Mouse (Mus musculus): ENCODE measurements around the gene Il6ra.

Il6ra gene

DNA sequence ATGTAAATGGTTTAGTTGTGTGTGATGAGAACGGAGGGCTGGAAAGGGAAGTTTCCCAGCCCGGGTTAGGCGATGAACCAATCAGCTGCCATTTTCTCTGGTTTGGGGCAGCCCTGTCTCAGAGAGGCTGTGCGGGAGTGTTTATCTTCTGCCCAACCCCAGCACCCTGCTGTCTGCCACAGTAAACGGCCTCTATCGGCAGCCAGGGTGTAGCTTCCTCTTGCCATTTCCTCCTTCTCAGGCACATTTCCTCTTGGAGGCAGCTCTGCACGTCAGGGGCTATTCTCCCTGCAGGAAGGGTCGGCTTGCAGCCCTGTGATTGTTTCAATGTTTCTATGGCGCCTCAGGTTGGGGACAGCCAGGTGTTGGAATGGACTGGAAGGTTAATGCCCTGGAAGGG lies 69.8 kb downstream of the Il6ra start:
- no peak for DNase-seq

GRCm38 (mm10) chr3:89842258-89842657 lies 70.7 kb downstream of the Il6ra start:
- DNase-seq: peak; percentile 59

DNA sequence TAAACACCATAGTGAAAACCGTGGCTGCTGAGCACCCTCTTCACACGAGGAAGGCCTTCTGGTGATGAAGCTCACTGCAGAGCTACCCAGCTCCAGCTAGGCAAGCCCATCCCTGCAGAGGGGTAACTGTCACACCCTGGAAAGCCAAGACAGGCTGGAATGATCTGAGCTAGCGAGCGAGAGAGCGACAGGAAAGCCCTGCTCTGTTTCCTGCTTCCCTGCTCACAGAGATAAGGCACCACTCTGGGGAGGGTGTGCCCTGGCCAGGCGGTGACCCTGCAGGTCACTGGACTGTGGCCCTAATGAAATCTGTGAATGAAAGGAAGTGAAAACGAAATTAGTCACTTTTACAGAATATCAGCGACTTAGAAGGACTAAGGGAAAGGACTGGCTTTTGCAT lies 77.6 kb downstream of the Il6ra start:
- DNase-seq: no peak

DNA sequence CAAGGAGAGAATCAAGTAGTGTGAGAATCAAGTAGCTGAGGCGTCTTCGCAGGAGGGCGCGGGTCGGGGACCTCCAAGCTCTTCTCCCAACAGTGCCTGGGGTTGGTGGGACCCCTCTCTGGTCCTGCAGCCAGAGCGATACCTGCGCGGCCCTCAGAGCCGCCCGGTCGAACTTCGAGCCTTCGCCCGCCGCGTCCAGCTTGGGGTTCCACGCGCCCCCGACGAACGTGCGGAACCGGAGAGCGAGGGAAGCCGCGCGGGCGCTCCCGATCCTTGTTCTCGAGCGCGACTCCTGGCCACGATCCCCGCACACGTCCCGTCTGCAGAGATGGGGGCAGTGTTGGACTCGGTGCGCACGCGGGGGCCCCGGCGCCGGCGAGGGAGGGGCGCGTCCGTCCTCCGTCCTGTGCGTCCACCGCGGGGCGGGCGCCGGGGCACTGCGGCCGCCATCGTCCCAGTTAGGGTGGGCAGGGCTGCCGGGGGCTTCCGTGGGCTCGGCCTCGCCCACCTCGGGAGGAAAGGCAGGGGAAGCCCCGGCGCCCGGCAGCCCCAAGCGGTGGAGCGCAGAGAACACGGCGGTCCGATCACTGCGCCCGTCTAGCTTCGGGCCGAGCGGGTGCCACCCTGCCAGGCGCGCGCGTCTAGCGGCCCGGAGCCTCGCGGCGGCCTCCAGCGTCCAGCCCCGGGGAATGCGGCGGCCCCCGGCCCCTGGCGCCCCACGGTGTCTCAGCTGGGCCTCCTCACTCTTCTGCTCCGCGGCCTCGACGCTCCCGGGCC lies 82.0 kb downstream of the Il6ra start, which contains the start of gene She:
She (plus strand) TSS at position 556 of the 777 bp plus-strand sequence.
- no peak for DNase-seq

DNA sequence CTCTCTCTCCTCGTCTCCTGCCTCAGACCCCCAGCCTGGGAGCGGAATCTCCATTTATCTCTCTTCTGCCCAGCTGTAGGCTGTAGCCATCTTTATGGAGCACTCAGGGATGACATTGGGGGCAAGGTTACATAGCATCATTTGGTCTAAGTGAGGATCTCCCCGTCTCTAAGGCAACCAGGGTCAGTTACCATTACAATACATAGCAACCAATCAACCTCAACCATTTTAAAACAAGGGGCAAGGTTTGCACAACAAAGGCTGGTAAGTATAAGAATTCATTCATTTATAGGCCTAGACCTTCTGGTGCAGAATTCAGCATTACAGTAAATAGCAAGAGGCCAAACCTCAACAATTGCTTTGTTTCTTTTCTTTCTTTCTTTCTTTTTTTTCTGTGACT lies 86.7 kb downstream of the Il6ra start:
- DNase-seq: no peak

- no peak for DNase-seq
Observed at GRCm38 (mm10) chr3:89823594-89823993, 89.4 kb downstream of the Il6ra start.

DNA sequence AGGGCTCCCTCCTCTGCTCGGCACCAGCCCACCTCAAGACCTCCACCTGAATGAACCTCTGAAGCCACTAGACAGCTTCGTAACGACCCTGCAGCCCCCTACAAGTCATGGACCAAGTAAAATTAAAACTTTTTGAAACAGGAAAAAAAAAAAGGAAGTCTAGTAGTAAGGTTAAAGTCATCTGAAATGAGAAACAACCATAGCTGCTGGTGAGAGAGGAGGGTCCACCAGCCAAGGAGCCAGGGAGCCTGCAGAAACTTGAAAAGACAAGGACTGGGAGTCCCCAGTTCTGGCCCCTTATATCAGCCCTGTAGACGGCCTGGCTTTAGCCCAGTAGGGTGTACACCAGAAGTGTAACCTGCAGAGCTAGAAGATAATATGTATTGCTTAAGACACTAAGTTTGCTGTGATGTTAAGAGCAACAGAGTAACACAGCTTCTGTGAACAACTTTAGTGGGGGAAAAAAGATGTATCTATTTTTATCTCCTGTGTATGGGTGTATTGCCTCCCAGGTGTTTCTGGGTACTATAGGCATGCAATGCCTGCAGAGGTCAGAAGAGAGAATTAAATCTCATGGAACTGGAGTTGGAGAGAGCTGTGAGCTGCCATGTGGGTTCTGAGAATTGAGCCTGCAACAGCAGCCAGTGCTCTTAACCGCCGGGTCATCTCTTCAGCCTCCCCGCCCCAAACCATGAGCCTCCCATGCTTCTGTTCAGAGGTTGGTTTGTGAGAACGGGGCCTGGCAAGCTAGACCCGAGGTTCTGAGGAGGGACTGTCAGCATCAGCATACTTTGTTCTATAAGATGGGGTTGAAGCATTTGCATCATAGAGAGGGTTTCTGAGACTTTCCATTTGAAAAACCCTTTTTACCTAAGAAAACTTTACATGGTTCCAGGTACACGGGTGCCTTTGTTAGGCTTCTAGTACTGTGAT lies 91.2 kb downstream of the Il6ra start:
- no peak for DNase-seq

- no peak for DNase-seq
Observed at GRCm38 (mm10) chr3:89821096-89821513, 91.9 kb downstream of the Il6ra start.

DNA sequence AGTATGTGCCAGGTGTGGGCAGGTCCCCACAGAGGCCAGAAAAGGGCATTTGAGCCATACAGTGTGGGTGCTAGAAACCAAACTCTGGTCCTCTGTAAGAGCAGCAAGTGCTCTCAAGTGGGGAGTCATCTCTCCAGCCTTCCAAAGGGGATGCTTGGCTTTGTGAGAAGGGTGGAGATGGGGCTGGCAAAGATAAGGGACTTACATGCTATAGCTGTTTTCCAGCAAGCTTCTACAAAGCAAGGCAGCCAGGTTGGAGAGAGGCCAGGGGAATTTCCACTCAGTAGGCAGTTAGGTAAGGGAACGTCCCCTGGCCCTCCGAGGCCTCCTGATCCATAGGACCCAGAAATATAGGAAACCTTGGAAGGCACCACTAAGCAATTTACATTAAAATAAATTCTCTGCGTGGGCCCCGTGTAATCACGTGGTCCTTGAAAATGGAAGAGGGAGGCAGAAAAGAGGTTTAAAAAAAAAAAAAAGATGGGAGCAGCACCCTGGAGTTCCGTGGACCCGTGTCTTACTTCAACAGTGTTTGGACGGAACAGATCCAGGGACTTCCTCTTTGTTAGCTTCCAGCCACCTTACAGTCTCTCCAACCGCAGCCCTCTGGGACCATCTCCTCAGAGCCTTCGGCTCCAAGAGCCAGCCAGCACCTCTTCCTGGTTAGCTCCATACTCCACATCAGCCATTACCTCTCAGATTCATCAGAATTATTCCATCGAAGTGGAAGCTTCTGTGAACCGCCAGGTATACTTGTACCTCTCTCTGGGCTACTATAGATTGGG lies 92.5 kb downstream of the Il6ra start:
- no peak for DNase-seq

GRCm38 (mm10) chr3:89819897-89820296 lies 93.1 kb downstream of the Il6ra start:
- no peak for DNase-seq

DNA sequence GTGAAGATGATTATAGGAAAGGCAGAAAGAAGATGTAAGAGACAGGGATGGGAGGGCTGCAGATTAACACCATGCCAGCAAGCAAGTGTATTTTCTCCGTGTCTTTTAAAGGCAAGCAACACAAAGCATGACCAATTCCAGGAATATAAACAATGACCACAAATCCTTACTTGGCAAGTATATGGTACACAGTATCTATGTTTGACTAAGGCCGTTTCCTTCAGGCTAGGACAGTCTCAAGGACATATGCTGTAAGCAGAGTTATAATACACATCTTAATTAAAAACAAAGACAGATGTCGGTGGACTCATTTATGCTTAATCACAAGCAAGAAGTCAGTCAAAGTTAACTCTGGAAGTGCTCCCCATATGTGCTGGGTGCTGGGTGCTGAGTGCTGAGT lies 94.4 kb downstream of the Il6ra start:
- no peak for DNase-seq

- peak; percentile 60 for DNase-seq
Observed at GRCm38 (mm10) chr3:89817056-89817455, 95.9 kb downstream of the Il6ra start.

All from right cerebral cortex, postnatal 4 days (tissue).